10 mouse cellular contexts compared by ENCODE assay signal in the genomic region with DNA sequence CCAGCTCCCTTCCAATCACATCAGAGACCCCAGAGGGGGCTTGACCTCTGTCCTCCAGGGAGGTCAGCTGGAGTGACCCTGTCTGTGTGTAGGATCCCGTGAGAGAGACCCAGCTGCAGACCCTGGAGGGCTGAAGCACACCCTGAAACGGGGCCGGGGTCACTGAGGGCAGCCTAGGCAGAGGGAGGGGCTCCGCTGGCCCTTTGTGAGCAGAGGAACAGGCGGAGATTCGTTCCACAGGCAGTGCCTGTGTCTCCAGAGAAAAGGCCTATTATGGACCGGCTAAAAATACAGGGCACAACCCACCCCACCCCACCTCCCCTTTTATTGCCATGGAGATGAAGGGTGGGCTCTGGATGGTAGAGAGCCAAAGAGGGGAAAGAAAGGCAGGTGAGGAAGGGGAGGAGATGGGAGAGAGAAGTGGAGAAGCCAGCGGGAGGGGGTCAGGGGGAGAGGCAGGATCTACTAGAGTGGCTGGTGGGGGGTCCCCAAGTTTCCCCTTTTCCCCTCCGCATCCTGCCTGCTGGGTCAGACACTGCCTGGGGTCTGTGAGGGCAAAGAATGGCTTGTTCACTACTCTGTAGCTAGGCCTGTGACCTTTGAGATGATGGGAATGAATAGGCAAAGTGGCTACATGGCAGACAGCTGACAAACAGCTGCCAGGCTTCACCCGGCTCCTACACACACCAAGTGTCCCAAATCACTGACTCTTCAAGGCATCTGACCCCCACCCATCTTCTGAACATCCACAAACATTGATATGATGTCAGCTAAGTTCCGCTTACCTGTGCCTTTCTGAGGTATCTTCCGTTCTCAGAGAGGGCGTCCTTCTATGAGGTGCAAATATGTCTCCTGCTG. TPM values are rescaled to one million over a fixed set of nuclear protein-coding genes. Genes with fewer than 3 reads are reported as not detected.
DNase-seq lines count a peak whose midpoint lies in the region; ATAC-seq and TF ChIP-seq lines count a peak whose summit lies in the region.
"Had no signal": no experiment of that assay in that cellular context is flagged by ENCODE, and none has a peak within 500 bp of the region (broad histone marks: within the 10 kb centered on the region; RNA-seq: fewer than 3 reads in every experiment).

No protein-coding gene starts in this region.

- no peaks in the 10 kb centered on the region for H3K79me2 ChIP-seq in myocyte (ENCODE audit: control insufficient read depth, insufficient read depth)

- H3K4me3 ChIP-seq in forebrain, embryonic 10.5 days = peak overlapping the region; percentile 36
- no peak overlapping the region for H3K4me3 ChIP-seq in forebrain, postnatal 0 days (ENCODE audit: low read depth, low read length)
- no peak overlapping the region for H3K4me3 ChIP-seq in hindbrain, embryonic 11.5 days (ENCODE audit: low read depth, low read length)
- no peak overlapping the region for H3K4me3 ChIP-seq in myocyte
- H3K4me3 ChIP-seq: erythroblast, embryonic 14.5 days had no signal

- peak; percentile 93 for DNase-seq in forebrain, embryonic 10.5 days (ENCODE audit: extremely low spot score, low spot score)
- no peak for DNase-seq in forebrain, postnatal 0 days
- peak; percentile 88 for DNase-seq in brain, embryonic 14.5 days (ENCODE audit: low read depth)
- peak; percentile 89 for DNase-seq in hindbrain, embryonic 11.5 days (ENCODE audit: low spot score)
- DNase-seq in left cerebral cortex, postnatal 4 days = no peak
- no peak for DNase-seq in adrenal gland, postnatal 10 days
- no peak for DNase-seq in gastrocnemius, postnatal 10 days
- DNase-seq: kidney, postnatal 4 days had no signal

- H3K9ac ChIP-seq in forebrain, postnatal 0 days = no peak overlapping the region
- H3K9ac ChIP-seq in hindbrain, embryonic 11.5 days (ENCODE audit: low read depth, low read length) = peak overlapping the region; percentile 45; the same call in 1 of the 2 replicates

- WGBS in forebrain, embryonic 10.5 days = 20% methylated on average over 13 of the region's 13 CpGs
- 36% methylated on average over 13 of the region's 13 CpGs for WGBS in forebrain, postnatal 0 days
- 15% methylated on average over 13 of the region's 13 CpGs for WGBS in hindbrain, embryonic 11.5 days

- H3K27me3 ChIP-seq in forebrain, embryonic 10.5 days (ENCODE audit: poor library complexity, severe bottlenecking) = no peaks in the 10 kb centered on the region
- no peaks in the 10 kb centered on the region for H3K27me3 ChIP-seq in forebrain, postnatal 0 days (ENCODE audit: insufficient read depth, low read length)
- H3K27me3 ChIP-seq in hindbrain, embryonic 11.5 days (ENCODE audit: control insufficient read depth, insufficient read depth, low read length) = no peaks in the 10 kb centered on the region
- no peaks in the 10 kb centered on the region for H3K27me3 ChIP-seq in myocyte (ENCODE audit: control insufficient read depth, insufficient read depth, insufficient read length)

- no peaks in the 10 kb centered on the region for H3K36me3 ChIP-seq in forebrain, embryonic 10.5 days (replicated peaks)
- H3K36me3 ChIP-seq in forebrain, postnatal 0 days (ENCODE audit: insufficient read depth) = no peaks in the 10 kb centered on the region
- H3K36me3 ChIP-seq in hindbrain, embryonic 11.5 days (ENCODE audit: control insufficient read depth, insufficient read depth, low read length) = no peaks in the 10 kb centered on the region
- no peaks in the 10 kb centered on the region for H3K36me3 ChIP-seq in myocyte (ENCODE audit: control insufficient read depth, insufficient read depth)

- no peak overlapping the region for H3K4me2 ChIP-seq in forebrain, postnatal 0 days (ENCODE audit: low read depth)
- H3K4me2 ChIP-seq in hindbrain, embryonic 11.5 days (replicated peaks; ENCODE audit: low read depth, low read length) = 0 out of 2 replicates have a peak overlapping the region, but pooled peaks have one; percentile 17
- no peak overlapping the region for H3K4me2 ChIP-seq in myocyte (ENCODE audit: low read depth)

- TF ChIP-seq POLR2A in brain, embryonic 14.5 days (IDR thresholded peaks at IDR 0.05; ENCODE audit: borderline replicate concordance, extremely low read depth, insufficient read depth, insufficient read length, poor library complexity, severe bottlenecking) = no peak
- TF ChIP-seq POLR2A in myocyte (IDR thresholded peaks at IDR 0.05; ENCODE audit: insufficient read length, low read depth) = no peak

- TF ChIP-seq CTCF in forebrain, postnatal 0 days (IDR thresholded peaks at IDR 0.05; ENCODE audit: low read depth) = no peak
- no peak for TF ChIP-seq CTCF in brain, embryonic 14.5 days (IDR thresholded peaks at IDR 0.05; ENCODE audit: borderline replicate concordance, extremely low read depth, insufficient read depth, insufficient read length)

- intact Hi-C loops in left cerebral cortex, postnatal 4 days (cut with DNase I) = no loop called here

- H3K27ac ChIP-seq in forebrain, embryonic 10.5 days = peak overlapping the region; percentile 91
- H3K27ac ChIP-seq in forebrain, postnatal 0 days (ENCODE audit: low read depth, low read length) = no peak overlapping the region
- H3K27ac ChIP-seq in hindbrain, embryonic 11.5 days (ENCODE audit: low read depth, low read length) = peak overlapping the region; percentile 97

- H3K9me3 ChIP-seq in forebrain, embryonic 10.5 days = 0 out of 2 replicates have a peak, but pooled peaks cover 1% of the 10 kb centered on the region
- H3K9me3 ChIP-seq in forebrain, postnatal 0 days (ENCODE audit: low read length) = no peaks in the 10 kb centered on the region
- H3K9me3 ChIP-seq in hindbrain, embryonic 11.5 days (ENCODE audit: control insufficient read depth, low read length) = no peaks in the 10 kb centered on the region

- peaks cover 86% of the 10 kb centered on the region for H3K4me1 ChIP-seq in forebrain, embryonic 10.5 days
- H3K4me1 ChIP-seq in forebrain, postnatal 0 days (ENCODE audit: insufficient read depth) = 0 out of 2 replicates have a peak, but pooled peaks cover 3% of the 10 kb centered on the region
- peaks cover 47% of the 10 kb centered on the region for H3K4me1 ChIP-seq in hindbrain, embryonic 11.5 days (replicated peaks; ENCODE audit: control insufficient read depth, insufficient read depth, low read length)

- no peak overlapping the region for H3ac ChIP-seq in myocyte (ENCODE audit: control insufficient read depth, insufficient read length)

- no peak for ATAC-seq in forebrain, postnatal 0 days
- peak; percentile 88 for ATAC-seq in hindbrain, embryonic 11.5 days (ENCODE audit: low FRiP score)

TF ChIP-seq in myocyte, 11 proteins besides CTCF, POLR2A, EP300 and RAD21:
- TF ChIP-seq REST (IDR thresholded peaks at IDR 0.05; ENCODE audit: insufficient read depth, insufficient read length) = no peak
- TF ChIP-seq MYOG (IDR thresholded peaks at IDR 0.05; ENCODE audit: control insufficient read depth in 1 of 3, insufficient read depth in 1 of 3, insufficient read length in 2 of 3, low read depth in 2 of 3) = peak; percentile 9 to 70 (median 21)
- peak in 2 of 3 experiments; percentile 62 to 81 for TF ChIP-seq MYOD1 (IDR thresholded peaks at IDR 0.05; ENCODE audit: control insufficient read depth in 1 of 3, insufficient read length in 2 of 3, low read depth in 2 of 3)
- no peak for TF ChIP-seq MAX (IDR thresholded peaks at IDR 0.05; ENCODE audit: low read depth)

RNA-seq across cellular contexts. Expression of a gene that starts 16.6 kb away (rescaled TPM):
- polyA plus RNA-seq in forebrain, embryonic 10.5 days (2016; fragmentation: Nextera tagmentation; extraction: Ambion mirVana) = 107 and 111 TPM in 2 replicates
- 54.9 and 57.7 TPM in 2 replicates for total RNA-seq in forebrain, postnatal 0 days (2014; rRNA removed)
- 86.4 and 88.8 TPM in 2 replicates for polyA plus RNA-seq in forebrain, postnatal 0 days (2015; fragmentation: Nextera tagmentation; extraction: Ambion mirVana)
- 71.6 and 83.7 TPM in 2 replicates for polyA plus RNA-seq in brain, embryonic 14.5 days (2012; rRNA removed)
- 95.5 and 98.2 TPM in 2 replicates for polyA plus RNA-seq in hindbrain, embryonic 11.5 days (2014; fragmentation: Nextera tagmentation; extraction: Ambion mirVana)
- 65.8 TPM for polyA plus RNA-seq in myocyte (2012; fragmentation: generic; extraction: Trizol)
- 10 to 100 TPM; 63.3 to 65.4 TPM for total RNA-seq in left cerebral cortex, postnatal 4 days (2021)
- total RNA-seq in adrenal gland, postnatal 10 days (2021) = 10 to 100 TPM; 54.1 to 54.9 TPM
- 10 to 100 TPM; 30.0 to 39.3 TPM for total RNA-seq in gastrocnemius, postnatal 10 days (2021)

RNA-seq across cellular contexts. Expression of a gene that starts 28.2 kb away (rescaled TPM):
- 0.36 and 0.40 TPM in 2 replicates for polyA plus RNA-seq in forebrain, embryonic 10.5 days (2016; fragmentation: Nextera tagmentation; extraction: Ambion mirVana)
- not detected in 2 replicates for total RNA-seq in forebrain, postnatal 0 days (2014; rRNA removed)
- 0.11 TPM in 1 of 2 replicates, not detected in the other for polyA plus RNA-seq in forebrain, postnatal 0 days (2015; fragmentation: Nextera tagmentation; extraction: Ambion mirVana)
- 0.09 and 0.16 TPM in 2 replicates for polyA plus RNA-seq in brain, embryonic 14.5 days (2012; rRNA removed)
- polyA plus RNA-seq in hindbrain, embryonic 11.5 days (2014; fragmentation: Nextera tagmentation; extraction: Ambion mirVana) = 0.82 and 1.1 TPM in 2 replicates
- polyA plus RNA-seq in myocyte (2012; fragmentation: generic; extraction: Trizol) = 0.07 TPM
- not detected for total RNA-seq in left cerebral cortex, postnatal 4 days (2021)
- under 1 TPM; 0.24 to 0.66 TPM for total RNA-seq in adrenal gland, postnatal 10 days (2021)
- total RNA-seq in gastrocnemius, postnatal 10 days (2021) = not detected

RNA-seq across cellular contexts. Expression of a gene that starts 44.1 kb away (rescaled TPM):
- polyA plus RNA-seq in forebrain, embryonic 10.5 days (2016; fragmentation: Nextera tagmentation; extraction: Ambion mirVana) = 36.8 and 40.7 TPM in 2 replicates
- total RNA-seq in forebrain, postnatal 0 days (2014; rRNA removed) = 26.2 and 30.3 TPM in 2 replicates
- polyA plus RNA-seq in forebrain, postnatal 0 days (2015; fragmentation: Nextera tagmentation; extraction: Ambion mirVana) = 28.1 and 33.1 TPM in 2 replicates
- polyA plus RNA-seq in brain, embryonic 14.5 days (2012; rRNA removed) = 11.8 and 14.4 TPM in 2 replicates
- polyA plus RNA-seq in hindbrain, embryonic 11.5 days (2014; fragmentation: Nextera tagmentation; extraction: Ambion mirVana) = 26.0 and 29.5 TPM in 2 replicates
- polyA plus RNA-seq in myocyte (2012; fragmentation: generic; extraction: Trizol) = 7.5 TPM
- 10 to 100 TPM; 11.7 to 15.1 TPM for total RNA-seq in left cerebral cortex, postnatal 4 days (2021)
- total RNA-seq in adrenal gland, postnatal 10 days (2021) = 10 to 100 TPM; 29.1 to 32.5 TPM
- total RNA-seq in gastrocnemius, postnatal 10 days (2021) = 1 to 10 TPM; 8.4 to 9.4 TPM

RNA-seq across cellular contexts. Expression of a gene that starts 50.0 kb away (rescaled TPM):
- 25.1 and 25.6 TPM in 2 replicates for polyA plus RNA-seq in forebrain, embryonic 10.5 days (2016; fragmentation: Nextera tagmentation; extraction: Ambion mirVana)
- total RNA-seq in forebrain, postnatal 0 days (2014; rRNA removed) = 5.8 and 7.1 TPM in 2 replicates
- 14.8 and 14.9 TPM in 2 replicates for polyA plus RNA-seq in forebrain, postnatal 0 days (2015; fragmentation: Nextera tagmentation; extraction: Ambion mirVana)
- 9.3 and 15.8 TPM in 2 replicates for polyA plus RNA-seq in brain, embryonic 14.5 days (2012; rRNA removed)
- 49.6 and 62.8 TPM in 2 replicates for polyA plus RNA-seq in hindbrain, embryonic 11.5 days (2014; fragmentation: Nextera tagmentation; extraction: Ambion mirVana)
- 120 TPM for polyA plus RNA-seq in myocyte (2012; fragmentation: generic; extraction: Trizol)
- 1 to 10 TPM; 4.1 to 5.9 TPM for total RNA-seq in left cerebral cortex, postnatal 4 days (2021)
- total RNA-seq in adrenal gland, postnatal 10 days (2021) = 10 to 100 TPM; 45.5 to 50.3 TPM
- 10 to 100 TPM; 47.2 to 55.1 TPM for total RNA-seq in gastrocnemius, postnatal 10 days (2021)

Comparison
In these comparisons a context has a peak if more than half of its experiments do, and no peak if none do; other contexts are left out.
1. DNase-seq: peak in forebrain, embryonic 10.5 days (single experiment), brain, embryonic 14.5 days (single experiment) and hindbrain, embryonic 11.5 days (single experiment); none in forebrain, postnatal 0 days (single experiment), left cerebral cortex, postnatal 4 days (single experiment), adrenal gland, postnatal 10 days (single experiment) and gastrocnemius, postnatal 10 days (single experiment).